Comparison of ENCODE assay signal across 9 mouse cellular contexts in genomic region chr10:17827391-17827790, GRCm38 (mm10). TPM values are rescaled to one million over a fixed set of nuclear protein-coding genes. Genes with fewer than 3 reads are reported as not detected.
DNase-seq lines count a peak whose midpoint lies in the region; ATAC-seq lines count a peak whose summit lies in the region.
"Had no signal": no experiment of that assay in that cellular context is flagged by ENCODE, and none has a peak within 500 bp of the region (broad histone marks: within the 10 kb centered on the region; RNA-seq: fewer than 3 reads in every experiment).

No protein-coding gene starts in this region.

- peak overlapping the region; percentile 34 for H3K4me2 ChIP-seq in lung, embryonic 15.5 days
- peak overlapping the region; percentile 46 for H3K4me2 ChIP-seq in hindbrain, embryonic 14.5 days (replicated peaks)
- H3K4me2 ChIP-seq in liver, embryonic 11.5 days: peak overlapping the region; percentile 50
- peak overlapping the region; percentile 21; the same call in 1 of the 2 replicates for H3K4me2 ChIP-seq in stomach, embryonic 16.5 days (ENCODE audit: low read depth, low read length)

- no peak for ATAC-seq in lung, embryonic 15.5 days (ENCODE audit: borderline replicate concordance, extremely low read depth, low FRiP score, low TSS enrichment)
- peak; percentile 40; the same call in 1 of the 2 replicates for ATAC-seq in hindbrain, embryonic 14.5 days (ENCODE audit: low FRiP score)
- ATAC-seq in liver, embryonic 11.5 days (replicated peaks; ENCODE audit: low FRiP score): no peak
- no peak for ATAC-seq in stomach, embryonic 16.5 days (ENCODE audit: insufficient read depth, low FRiP score)
- ATAC-seq: Patski had no signal

- no peaks in the 10 kb centered on the region for H3K27me3 ChIP-seq in lung, embryonic 15.5 days
- H3K27me3 ChIP-seq in hindbrain, embryonic 14.5 days (ENCODE audit: control insufficient read depth, insufficient read depth, low read length): no peaks in the 10 kb centered on the region
- no peaks in the 10 kb centered on the region for H3K27me3 ChIP-seq in liver, embryonic 11.5 days (replicated peaks; ENCODE audit: control insufficient read depth, insufficient read depth, low read length)
- H3K27me3 ChIP-seq in stomach, embryonic 16.5 days (ENCODE audit: control insufficient read depth, insufficient read depth, low read length): no peaks in the 10 kb centered on the region
- H3K27me3 ChIP-seq: Patski had no signal

- H3K9me3 ChIP-seq in lung, embryonic 15.5 days: no peaks in the 10 kb centered on the region
- H3K9me3 ChIP-seq in hindbrain, embryonic 14.5 days (ENCODE audit: control insufficient read depth, low read length): no peaks in the 10 kb centered on the region
- H3K9me3 ChIP-seq in liver, embryonic 11.5 days (ENCODE audit: control insufficient read depth, low read length): no peaks in the 10 kb centered on the region
- no peaks in the 10 kb centered on the region for H3K9me3 ChIP-seq in stomach, embryonic 16.5 days (replicated peaks; ENCODE audit: control insufficient read depth, low read length)

- no peak for DNase-seq in lung, postnatal 4 days
- peak; percentile 58 for DNase-seq in hindbrain, embryonic 14.5 days (ENCODE audit: low spot score)
- DNase-seq in liver, embryonic 11.5 days (ENCODE audit: low spot score): no peak
- no peak for DNase-seq in layer of hippocampus, postnatal 10 days (ENCODE audit: low spot score in 2 of 2)
- no peak for DNase-seq in lung, postnatal 10 days
- no peak for DNase-seq in heart, adult 9 months (ENCODE audit: low spot score in 2 of 2)

- H3K9ac ChIP-seq in lung, embryonic 15.5 days: no peak overlapping the region
- H3K9ac ChIP-seq in hindbrain, embryonic 14.5 days: peak overlapping the region; percentile 43; the same call in 1 of the 2 replicates
- H3K9ac ChIP-seq in liver, embryonic 11.5 days (ENCODE audit: low read depth, low read length): no peak overlapping the region
- peak overlapping the region; percentile 49 for H3K9ac ChIP-seq in stomach, embryonic 16.5 days (ENCODE audit: low read length)

- no peak overlapping the region for H3K4me3 ChIP-seq in lung, embryonic 15.5 days
- H3K4me3 ChIP-seq in hindbrain, embryonic 14.5 days (replicated peaks; ENCODE audit: low read length): peak overlapping the region; percentile 13
- H3K4me3 ChIP-seq in liver, embryonic 11.5 days (ENCODE audit: low read depth, low read length): no peak overlapping the region
- no peak overlapping the region for H3K4me3 ChIP-seq in stomach, embryonic 16.5 days (replicated peaks; ENCODE audit: low read length)

- H3K36me3 ChIP-seq in lung, embryonic 15.5 days: no peaks in the 10 kb centered on the region
- no peaks in the 10 kb centered on the region for H3K36me3 ChIP-seq in hindbrain, embryonic 14.5 days (replicated peaks; ENCODE audit: control insufficient read depth, insufficient read depth)
- H3K36me3 ChIP-seq in liver, embryonic 11.5 days (ENCODE audit: control insufficient read depth, insufficient read depth, low read length): no peaks in the 10 kb centered on the region
- H3K36me3 ChIP-seq in stomach, embryonic 16.5 days (ENCODE audit: control insufficient read depth, insufficient read depth, low read length): no peaks in the 10 kb centered on the region

- 6% methylated on average over 12 of the region's 12 CpGs for WGBS in lung, embryonic 15.5 days
- under 1% methylated on average over 12 of the region's 12 CpGs for WGBS in hindbrain, embryonic 14.5 days
- WGBS in liver, embryonic 11.5 days: 12% methylated on average over 12 of the region's 12 CpGs
- WGBS in stomach, embryonic 16.5 days: 7% methylated on average over 12 of the region's 12 CpGs

- H3K4me1 ChIP-seq in lung, embryonic 15.5 days: no peaks in the 10 kb centered on the region
- H3K4me1 ChIP-seq in hindbrain, embryonic 14.5 days (replicated peaks; ENCODE audit: control insufficient read depth, insufficient read depth, low read length): no peaks in the 10 kb centered on the region; the same call in 1 of the 2 replicates
- H3K4me1 ChIP-seq in liver, embryonic 11.5 days (replicated peaks; ENCODE audit: control insufficient read depth, insufficient read depth, low read length): no peaks in the 10 kb centered on the region
- no peaks in the 10 kb centered on the region for H3K4me1 ChIP-seq in stomach, embryonic 16.5 days (ENCODE audit: control insufficient read depth, insufficient read depth, low read length)

- H3K27ac ChIP-seq in lung, embryonic 15.5 days: no peak overlapping the region
- no peak overlapping the region for H3K27ac ChIP-seq in hindbrain, embryonic 14.5 days
- no peak overlapping the region for H3K27ac ChIP-seq in liver, embryonic 11.5 days (ENCODE audit: low read depth, low read length)
- H3K27ac ChIP-seq in stomach, embryonic 16.5 days (ENCODE audit: low read length): no peak overlapping the region

RNA-seq across cellular contexts. Expression of gene Txlnb, which starts 31.4 kb away (rescaled TPM):
- polyA plus RNA-seq in lung, embryonic 15.5 days (2015; fragmentation: Nextera tagmentation; extraction: Ambion mirVana): 1.1 and 1.3 TPM in 2 replicates
- 1.6 and 1.9 TPM in 2 replicates for polyA plus RNA-seq in hindbrain, embryonic 14.5 days (2014; fragmentation: Nextera tagmentation; extraction: Ambion mirVana)
- 0.30 and 0.58 TPM in 2 replicates for polyA plus RNA-seq in liver, embryonic 11.5 days (2014; fragmentation: Nextera tagmentation; extraction: Ambion mirVana)
- polyA plus RNA-seq in stomach, embryonic 16.5 days (2015; fragmentation: Nextera tagmentation; extraction: Ambion mirVana): 0.51 and 2.5 TPM in 2 replicates
- total RNA-seq in layer of hippocampus, postnatal 10 days (2021): under 1 TPM; 0.21 to 0.31 TPM

Comparison
In these comparisons a context has a peak if more than half of its experiments do, and no peak if none do; other contexts are left out.
1. H3K9ac ChIP-seq: peak in hindbrain, embryonic 14.5 days (single experiment) and stomach, embryonic 16.5 days (single experiment); none in lung, embryonic 15.5 days (single experiment) and liver, embryonic 11.5 days (single experiment).
2. Peak in every context shown above with its lines, with median percentiles within 50 percentile points of each other: H3K4me2 ChIP-seq.